Mouse (Mus musculus): ENCODE measurements around the gene Mif4gd. TPM values are rescaled to one million over a fixed set of nuclear protein-coding genes. Genes with fewer than 3 reads are reported as not detected.

Mif4gd gene
- polyA plus RNA-seq, 1 experiment from 2014 or later = 12.5 TPM

GRCm38 (mm10) chr11:115601174-115601573, 11.6 kb downstream of the Mif4gd start:
- Histone ChIP-seq H3K27me3 (replicated peaks; ENCODE audit: control insufficient read depth, insufficient read depth, low read length) (no peaks in the 10 kb centered on the region), H3K36me3 (ENCODE audit: control insufficient read depth, insufficient read depth, low read length) (peaks cover 41% of the 10 kb centered on the region), H3K9ac (ENCODE audit: low read length) (no peak overlapping the region), H3K4me1 (ENCODE audit: control insufficient read depth, insufficient read depth, low read length) (peaks cover 16% of the 10 kb centered on the region), H3K9me3 (replicated peaks; ENCODE audit: control insufficient read depth, low read length) (no peaks in the 10 kb centered on the region), H3K27ac (ENCODE audit: low read depth, low read length) (no peak overlapping the region), H3K4me2 (ENCODE audit: low read length) (no peak overlapping the region), H3K4me3 (ENCODE audit: low read depth, low read length) (no peak overlapping the region)
- WGBS = 96% methylated on average over 4 of the region's 4 CpGs
- DNase-seq (ENCODE audit: low spot score) = no peak
- ATAC-seq = no peak

- H3K36me3 ChIP-seq (ENCODE audit: control insufficient read depth, insufficient read depth, low read length) = peaks cover 41% of the 10 kb centered on the region
- H3K9ac ChIP-seq (ENCODE audit: low read length) = no peak overlapping the region
- H3K4me2 ChIP-seq (ENCODE audit: low read length) = no peak overlapping the region
- H3K27ac ChIP-seq (ENCODE audit: low read depth, low read length) = no peak overlapping the region
- DNase-seq (ENCODE audit: low spot score) (no peak), ATAC-seq (no peak)
- H3K4me1 ChIP-seq (ENCODE audit: control insufficient read depth, insufficient read depth, low read length) = peaks cover 16% of the 10 kb centered on the region
- WGBS = 95% methylated on average over 15 of the region's 15 CpGs
- no peak overlapping the region for H3K4me3 ChIP-seq (ENCODE audit: low read depth, low read length)
- no peaks in the 10 kb centered on the region for H3K9me3 ChIP-seq (replicated peaks; ENCODE audit: control insufficient read depth, low read length)
- H3K27me3 ChIP-seq (replicated peaks; ENCODE audit: control insufficient read depth, insufficient read depth, low read length) = no peaks in the 10 kb centered on the region
Measured at GRCm38 (mm10) chr11:115600743-115601142, 12.0 kb downstream of the Mif4gd start.

GRCm38 (mm10) chr11:115599722-115600121, 13.0 kb downstream of the Mif4gd start:
- Histone ChIP-seq H3K27ac (ENCODE audit: low read depth, low read length) (no peak overlapping the region), H3K36me3 (ENCODE audit: control insufficient read depth, insufficient read depth, low read length) (peaks cover 41% of the 10 kb centered on the region), H3K4me3 (ENCODE audit: low read depth, low read length) (no peak overlapping the region), H3K27me3 (replicated peaks; ENCODE audit: control insufficient read depth, insufficient read depth, low read length) (no peaks in the 10 kb centered on the region), H3K9ac (ENCODE audit: low read length) (no peak overlapping the region), H3K9me3 (replicated peaks; ENCODE audit: control insufficient read depth, low read length) (no peaks in the 10 kb centered on the region), H3K4me1 (ENCODE audit: control insufficient read depth, insufficient read depth, low read length) (peaks cover 11% of the 10 kb centered on the region), H3K4me2 (ENCODE audit: low read length) (no peak overlapping the region)
- 90% methylated on average over 7 of the region's 7 CpGs for WGBS
- ATAC-seq = no peak
- DNase-seq (ENCODE audit: low spot score) = no peak

GRCm38 (mm10) chr11:115598309-115598708, 14.5 kb downstream of the Mif4gd start:
- no peak overlapping the region for H3K4me3 ChIP-seq (ENCODE audit: low read depth, low read length)
- no peaks in the 10 kb centered on the region for H3K9me3 ChIP-seq (replicated peaks; ENCODE audit: control insufficient read depth, low read length)
- peaks cover 55% of the 10 kb centered on the region for H3K36me3 ChIP-seq (ENCODE audit: control insufficient read depth, insufficient read depth, low read length)
- no peaks in the 10 kb centered on the region for H3K27me3 ChIP-seq (replicated peaks; ENCODE audit: control insufficient read depth, insufficient read depth, low read length)
- no peak for DNase-seq (ENCODE audit: low spot score)
- WGBS = 96% methylated on average over 4 of the region's 4 CpGs
- H3K4me1 ChIP-seq (ENCODE audit: control insufficient read depth, insufficient read depth, low read length) = peaks cover 9% of the 10 kb centered on the region
- no peak overlapping the region for H3K9ac ChIP-seq (ENCODE audit: low read length)
- H3K27ac ChIP-seq (ENCODE audit: low read depth, low read length) = no peak overlapping the region
- H3K4me2 ChIP-seq (ENCODE audit: low read length) = no peak overlapping the region
- ATAC-seq = no peak

GRCm38 (mm10) chr11:115595209-115595608, 17.6 kb downstream of the Mif4gd start:
- Histone ChIP-seq H3K9ac (ENCODE audit: low read length) (no peak overlapping the region), H3K4me3 (ENCODE audit: low read depth, low read length) (no peak overlapping the region), H3K4me2 (ENCODE audit: low read length) (no peak overlapping the region), H3K9me3 (replicated peaks; ENCODE audit: control insufficient read depth, low read length) (no peaks in the 10 kb centered on the region), H3K36me3 (ENCODE audit: control insufficient read depth, insufficient read depth, low read length) (peaks cover 79% of the 10 kb centered on the region), H3K4me1 (ENCODE audit: control insufficient read depth, insufficient read depth, low read length) (no peaks in the 10 kb centered on the region), H3K27me3 (replicated peaks; ENCODE audit: control insufficient read depth, insufficient read depth, low read length) (no peaks in the 10 kb centered on the region), H3K27ac (ENCODE audit: low read depth, low read length) (no peak overlapping the region)
- ATAC-seq (no peak), DNase-seq (ENCODE audit: low spot score) (no peak)
- WGBS = 95% methylated on average over 3 of the region's 3 CpGs

GRCm38 (mm10) chr11:115590526-115591075, 22.2 kb downstream of the Mif4gd start:
- no peaks in the 10 kb centered on the region for H3K27me3 ChIP-seq (replicated peaks; ENCODE audit: control insufficient read depth, insufficient read depth, low read length)
- H3K27ac ChIP-seq (ENCODE audit: low read depth, low read length) = no peak overlapping the region
- DNase-seq (ENCODE audit: low spot score) (no peak), ATAC-seq (no peak)
- H3K4me3 ChIP-seq (ENCODE audit: low read depth, low read length) = no peak overlapping the region
- no peak overlapping the region for H3K9ac ChIP-seq (ENCODE audit: low read length)
- WGBS = 91% methylated on average over 2 of the region's 2 CpGs
- H3K4me2 ChIP-seq (ENCODE audit: low read length) = no peak overlapping the region
- H3K9me3 ChIP-seq (replicated peaks; ENCODE audit: control insufficient read depth, low read length) = no peaks in the 10 kb centered on the region
- H3K36me3 ChIP-seq (ENCODE audit: control insufficient read depth, insufficient read depth, low read length) = peaks cover 94% of the 10 kb centered on the region
- no peaks in the 10 kb centered on the region for H3K4me1 ChIP-seq (ENCODE audit: control insufficient read depth, insufficient read depth, low read length)

GRCm38 (mm10) chr11:115587984-115588383, 24.8 kb downstream of the Mif4gd start:
- no peak for DNase-seq (ENCODE audit: low spot score)

GRCm38 (mm10) chr11:115586403-115586802, 26.4 kb downstream of the Mif4gd start:
- no peaks in the 10 kb centered on the region for H3K27me3 ChIP-seq (replicated peaks; ENCODE audit: control insufficient read depth, insufficient read depth, low read length)
- no peaks in the 10 kb centered on the region for H3K9me3 ChIP-seq (replicated peaks; ENCODE audit: control insufficient read depth, low read length)
- H3K4me1 ChIP-seq (ENCODE audit: control insufficient read depth, insufficient read depth, low read length) = no peaks in the 10 kb centered on the region
- no peak overlapping the region for H3K4me2 ChIP-seq (ENCODE audit: low read length)
- H3K9ac ChIP-seq (ENCODE audit: low read length) = no peak overlapping the region
- no peak overlapping the region for H3K27ac ChIP-seq (ENCODE audit: low read depth, low read length)
- H3K36me3 ChIP-seq (ENCODE audit: control insufficient read depth, insufficient read depth, low read length) = peaks cover 97% of the 10 kb centered on the region
- no peak for ATAC-seq
- no peak for DNase-seq (ENCODE audit: low spot score)
- no peak overlapping the region for H3K4me3 ChIP-seq (ENCODE audit: low read depth, low read length)
- WGBS = 94% methylated on average over 9 of the region's 9 CpGs

More at GRCm38 (mm10) chr11:115587984-115588383, 24.8 kb downstream of the Mif4gd start:
- Histone ChIP-seq H3K27ac (ENCODE audit: low read depth, low read length) (no peak overlapping the region), H3K9ac (ENCODE audit: low read length) (no peak overlapping the region), H3K27me3 (replicated peaks; ENCODE audit: control insufficient read depth, insufficient read depth, low read length) (no peaks in the 10 kb centered on the region), H3K4me3 (ENCODE audit: low read depth, low read length) (no peak overlapping the region), H3K4me2 (ENCODE audit: low read length) (no peak overlapping the region), H3K4me1 (ENCODE audit: control insufficient read depth, insufficient read depth, low read length) (no peaks in the 10 kb centered on the region), H3K36me3 (ENCODE audit: control insufficient read depth, insufficient read depth, low read length) (peaks cover 96% of the 10 kb centered on the region), H3K9me3 (replicated peaks; ENCODE audit: control insufficient read depth, low read length) (no peaks in the 10 kb centered on the region)
- 83% methylated on average over 9 of the region's 9 CpGs for WGBS
- ATAC-seq = no peak

GRCm38 (mm10) chr11:115585573-115586100, 27.1 kb downstream of the Mif4gd start:
- Histone ChIP-seq H3K36me3 (ENCODE audit: control insufficient read depth, insufficient read depth, low read length) (peaks cover 97% of the 10 kb centered on the region), H3K9me3 (replicated peaks; ENCODE audit: control insufficient read depth, low read length) (no peaks in the 10 kb centered on the region), H3K9ac (ENCODE audit: low read length) (no peak overlapping the region), H3K4me3 (ENCODE audit: low read depth, low read length) (no peak overlapping the region), H3K4me2 (ENCODE audit: low read length) (no peak overlapping the region), H3K4me1 (ENCODE audit: control insufficient read depth, insufficient read depth, low read length) (no peaks in the 10 kb centered on the region), H3K27me3 (replicated peaks; ENCODE audit: control insufficient read depth, insufficient read depth, low read length) (no peaks in the 10 kb centered on the region), H3K27ac (ENCODE audit: low read depth, low read length) (no peak overlapping the region)
- ATAC-seq = no peak
- WGBS = 91% methylated on average over 7 of the region's 7 CpGs
- no peak for DNase-seq (ENCODE audit: low spot score)
